8 mouse cellular contexts compared by ENCODE assay signal in genomic region chr14:103098587-103099235, GRCm38 (mm10). TPM values are rescaled to one million over a fixed set of nuclear protein-coding genes. Genes with fewer than 3 reads are reported as not detected.
DNase-seq lines count a peak whose midpoint lies in the region; ATAC-seq and TF ChIP-seq lines count a peak whose summit lies in the region.

No protein-coding gene starts in this region.

- WGBS in forebrain, embryonic 14.5 days: under 1% methylated on average over 56 of the region's 86 CpGs
- under 1% methylated on average over 54 of the region's 86 CpGs for WGBS in lung, postnatal 0 days

- intact Hi-C loops in heart, postnatal 25 days (cut with DNase I): loop anchor here (1.0 kb wide), 1 partner anchor 28 kb away; the partner anchor contains the start of gene Cln5

- H3K4me2 ChIP-seq in forebrain, embryonic 14.5 days (ENCODE audit: low read length): peak overlapping the region; percentile 72
- H3K4me2 ChIP-seq in lung, postnatal 0 days (replicated peaks; ENCODE audit: low read depth, low read length): peak overlapping the region; percentile 52

- TF ChIP-seq EP300 in lung, postnatal 0 days (IDR thresholded peaks at IDR 0.05): no peak

- TF ChIP-seq CTCF in G1E (IDR thresholded peaks at IDR 0.05; ENCODE audit: low read depth, low read length): no peak
- TF ChIP-seq CTCF in lung, postnatal 0 days (IDR thresholded peaks at IDR 0.05): no peak

- peak; percentile 87 for DNase-seq in G1E (ENCODE audit: low spot score)
- DNase-seq in cerebellum, adult 11 months: peak; percentile 86
- DNase-seq in forebrain, embryonic 14.5 days (ENCODE audit: low spot score): peak; percentile 86
- peak; percentile 80 for DNase-seq in heart, postnatal 25 days (ENCODE audit: low spot score)
- peak; percentile 85 for DNase-seq in layer of hippocampus, adult 9-11 months
- DNase-seq in lung, postnatal 0 days (ENCODE audit: low spot score): peak; percentile 94
- peak; percentile 61 for DNase-seq in ovary, postnatal 10 days (ENCODE audit: low spot score)
- peak; percentile 68 to 83 for DNase-seq in thymus, postnatal 10 days (ENCODE audit: low spot score in 2 of 2)

- H3K4me1 ChIP-seq in G1E (ENCODE audit: insufficient read depth, low read depth, low read length): peaks cover 41% of the 10 kb centered on the region
- H3K4me1 ChIP-seq in forebrain, embryonic 14.5 days (ENCODE audit: control insufficient read depth, insufficient read depth, low read length): peaks cover 17% of the 10 kb centered on the region
- peaks cover 18% of the 10 kb centered on the region; the same call in 1 of the 2 replicates for H3K4me1 ChIP-seq in lung, postnatal 0 days (ENCODE audit: insufficient read depth, low read depth, low read length)

- H3K27me3 ChIP-seq in G1E (ENCODE audit: insufficient read depth, low read length): peaks cover 4% of the 10 kb centered on the region; the same call in 1 of the 2 replicates
- no peaks in the 10 kb centered on the region for H3K27me3 ChIP-seq in forebrain, embryonic 14.5 days (replicated peaks; ENCODE audit: control insufficient read depth, insufficient read depth, low read length)
- H3K27me3 ChIP-seq in lung, postnatal 0 days (replicated peaks; ENCODE audit: insufficient read depth, low read length): no peaks in the 10 kb centered on the region

- H3K4me3 ChIP-seq in G1E (ENCODE audit: low read depth, low read length): peak overlapping the region; percentile 80
- H3K4me3 ChIP-seq in forebrain, embryonic 14.5 days (ENCODE audit: low read depth, low read length): peak overlapping the region; percentile 86
- H3K4me3 ChIP-seq in lung, postnatal 0 days (ENCODE audit: low read depth, low read length): peak overlapping the region; percentile 97

- no peaks in the 10 kb centered on the region for H3K9me3 ChIP-seq in G1E (replicated peaks)
- H3K9me3 ChIP-seq in forebrain, embryonic 14.5 days (replicated peaks; ENCODE audit: control insufficient read depth, low read length): no peaks in the 10 kb centered on the region
- H3K9me3 ChIP-seq in lung, postnatal 0 days (ENCODE audit: low read length): no peaks in the 10 kb centered on the region

- H3K9ac ChIP-seq in forebrain, embryonic 14.5 days (ENCODE audit: low read length): peak overlapping the region; percentile 99
- H3K9ac ChIP-seq in lung, postnatal 0 days (replicated peaks; ENCODE audit: low read depth): peak overlapping the region; percentile 100

- H3K36me3 ChIP-seq in G1E (replicated peaks): peaks cover 33% of the 10 kb centered on the region
- H3K36me3 ChIP-seq in forebrain, embryonic 14.5 days (ENCODE audit: control insufficient read depth, insufficient read depth, low read length): peaks cover 11% of the 10 kb centered on the region; the same call in 1 of the 2 replicates
- H3K36me3 ChIP-seq in lung, postnatal 0 days (ENCODE audit: insufficient read depth, low read length): no peaks in the 10 kb centered on the region

- peak overlapping the region; percentile 98 for H3K27ac ChIP-seq in forebrain, embryonic 14.5 days (ENCODE audit: low read depth, low read length)
- H3K27ac ChIP-seq in lung, postnatal 0 days (ENCODE audit: low read length): peak overlapping the region; percentile 100

- ATAC-seq in G1E (ENCODE audit: extremely low read depth, insufficient number of reproducible peaks, low FRiP score, poor library complexity, severe bottlenecking): 0 out of 2 replicates have a peak, but pooled peaks have one; percentile 17
- ATAC-seq in forebrain, embryonic 14.5 days: peak; percentile 87
- peak; percentile 80 for ATAC-seq in lung, postnatal 0 days

RNA-seq across cellular contexts. Expression of gene Fbxl3, which starts 0.7 kb away (rescaled TPM):
- total RNA-seq in G1E (2014; fragmentation: Nextera tagmentation) (47.9 and 50.8 TPM in 2 replicates), G1E (2017) (81.0 and 101 TPM in 2 replicates)
- 12.0 and 12.6 TPM in 2 replicates for polyA plus RNA-seq in G1E (2012)
- polyA plus RNA-seq in forebrain, embryonic 14.5 days (2014; fragmentation: Nextera tagmentation; extraction: Ambion mirVana): 26.9 and 28.1 TPM in 2 replicates
- total RNA-seq in heart, postnatal 25 days (2021): 10 to 100 TPM; 53.9 to 55.5 TPM
- 31.6 and 35.4 TPM in 2 replicates for polyA plus RNA-seq in lung, postnatal 0 days (2015; fragmentation: Nextera tagmentation; extraction: Ambion mirVana)

RNA-seq across cellular contexts. Expression of gene Cln5, which starts 28.7 kb away (rescaled TPM):
- 49.4 and 56.6 TPM in 2 replicates for total RNA-seq in G1E (2014; fragmentation: Nextera tagmentation)
- 51.8 and 63.8 TPM in 2 replicates for total RNA-seq in G1E (2017)
- polyA plus RNA-seq in G1E (2012): 7.6 and 8.8 TPM in 2 replicates
- polyA plus RNA-seq in forebrain, embryonic 14.5 days (2014; fragmentation: Nextera tagmentation; extraction: Ambion mirVana): 11.2 and 11.4 TPM in 2 replicates
- total RNA-seq in heart, postnatal 25 days (2021): 10 to 100 TPM; 17.1 to 18.7 TPM
- 37.7 and 41.9 TPM in 2 replicates for polyA plus RNA-seq in lung, postnatal 0 days (2015; fragmentation: Nextera tagmentation; extraction: Ambion mirVana)

RNA-seq across cellular contexts. Expression of gene Acod1, which starts 51.9 kb away (rescaled TPM):
- total RNA-seq in G1E (2014; fragmentation: Nextera tagmentation): not detected in 2 replicates
- total RNA-seq in G1E (2017): 0.35 and 0.38 TPM in 2 replicates
- not detected in 2 replicates for polyA plus RNA-seq in G1E (2012)
- not detected in 2 replicates for polyA plus RNA-seq in forebrain, embryonic 14.5 days (2014; fragmentation: Nextera tagmentation; extraction: Ambion mirVana)
- not detected for total RNA-seq in heart, postnatal 25 days (2021)
- 0.11 and 0.43 TPM in 2 replicates for polyA plus RNA-seq in lung, postnatal 0 days (2015; fragmentation: Nextera tagmentation; extraction: Ambion mirVana)

Comparison
In these comparisons a context has a peak if more than half of its experiments do, and no peak if none do; other contexts are left out.
1. Peak in every context shown above with its lines: DNase-seq, ATAC-seq, H3K4me3 ChIP-seq and H3K27ac ChIP-seq.
2. ATAC-seq: peak in every context shown above with its lines; median percentile 87 in forebrain, embryonic 14.5 days; 80 in lung, postnatal 0 days; 17 in G1E.